Mouse (Mus musculus): ENCODE results near the gene Tacc2. TPM values are rescaled to one million over a fixed set of nuclear protein-coding genes. Genes with fewer than 3 reads are reported as not detected.
A peak's percentile ranks its signal among the peaks of the same experiment; 100 is the strongest.

Tacc2 gene
- total RNA-seq, 4 experiments from 2014 or later: 64.2 to 70.3 (median 68.0) TPM

DNA sequence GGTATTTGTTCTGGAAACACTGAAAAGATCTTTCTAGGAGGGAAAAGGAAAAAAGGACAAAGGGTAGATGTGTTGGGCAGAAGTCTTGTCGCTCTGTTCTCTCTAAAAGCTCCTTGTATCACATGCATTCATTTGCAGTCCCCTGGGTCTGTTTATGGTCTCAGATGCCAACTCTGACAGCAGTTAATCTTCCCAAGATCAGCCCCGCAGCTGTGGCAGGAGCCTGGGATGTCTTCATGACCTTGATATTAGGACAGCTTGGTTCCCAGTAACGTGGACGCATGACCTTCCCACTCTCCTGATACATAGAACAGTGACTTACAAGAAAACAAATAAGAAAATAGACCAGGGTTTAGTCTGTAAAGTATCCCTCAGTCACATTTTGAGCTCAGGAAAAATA lies 36.7 kb downstream of the Tacc2 start:
- DNase-seq (ENCODE audit: low spot score in 2 of 2): no peak

DNA sequence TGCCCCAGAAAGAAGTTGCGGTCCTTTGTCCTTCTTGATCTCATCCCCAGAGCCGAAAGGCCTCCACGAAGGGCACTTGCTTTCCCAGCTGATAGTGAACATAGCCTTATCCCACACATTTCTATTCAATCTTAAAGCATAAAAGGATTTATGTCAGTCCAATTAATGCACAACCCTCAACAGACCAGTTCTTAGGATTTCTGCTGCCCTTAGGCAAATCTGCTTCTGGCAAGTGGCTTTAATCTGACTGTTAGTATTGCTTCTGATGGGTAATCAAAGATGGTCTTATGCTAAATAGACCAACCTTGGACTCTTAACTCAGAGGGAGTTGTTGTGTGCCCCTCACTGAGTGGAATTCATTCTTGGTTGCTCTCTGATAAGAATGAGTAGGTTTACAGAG lies 40.4 kb downstream of the Tacc2 start:
- no peak for DNase-seq (ENCODE audit: low spot score in 2 of 2)

DNA sequence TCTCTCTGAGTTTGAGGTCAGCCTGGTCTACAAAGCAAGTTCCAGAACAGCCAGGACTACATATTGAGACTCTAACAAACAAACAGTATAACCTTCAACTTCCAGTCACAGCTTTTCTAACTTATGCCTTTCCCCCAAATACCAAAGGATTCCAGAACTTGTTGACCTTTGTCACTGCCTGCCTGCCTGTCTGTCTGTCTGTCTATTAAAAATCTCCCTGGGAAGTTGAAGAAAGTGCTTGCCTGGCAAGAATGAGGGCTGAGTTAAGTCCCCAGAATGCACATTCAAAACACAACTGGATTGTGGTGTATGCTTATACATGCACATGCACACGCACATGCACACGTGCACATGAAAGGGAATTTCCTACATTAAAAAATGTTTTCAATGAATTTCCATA lies 43.8 kb downstream of the Tacc2 start:
- no peak for DNase-seq (ENCODE audit: low spot score in 2 of 2)

DNA sequence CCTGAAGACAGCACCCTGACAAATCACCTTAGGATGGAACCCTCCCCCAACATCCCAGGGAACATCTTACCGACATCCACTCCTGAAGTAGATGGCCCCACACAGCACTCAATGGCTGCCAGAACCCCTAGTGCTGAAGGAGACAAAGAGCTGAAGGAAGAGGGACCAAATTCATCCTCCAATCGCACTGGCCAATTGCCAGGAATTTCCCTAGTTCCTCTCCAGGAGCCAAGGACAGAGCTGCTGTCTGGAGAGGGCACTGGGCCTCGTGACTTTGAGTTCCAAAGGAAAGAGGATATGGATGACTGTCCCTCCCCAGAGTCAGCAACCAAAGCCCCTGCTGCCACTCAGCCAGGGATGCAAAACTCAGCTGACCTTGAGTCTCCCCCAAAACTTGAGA lies 44.7 kb downstream of the Tacc2 start:
- no peak for DNase-seq (ENCODE audit: low spot score in 2 of 2)

DNA sequence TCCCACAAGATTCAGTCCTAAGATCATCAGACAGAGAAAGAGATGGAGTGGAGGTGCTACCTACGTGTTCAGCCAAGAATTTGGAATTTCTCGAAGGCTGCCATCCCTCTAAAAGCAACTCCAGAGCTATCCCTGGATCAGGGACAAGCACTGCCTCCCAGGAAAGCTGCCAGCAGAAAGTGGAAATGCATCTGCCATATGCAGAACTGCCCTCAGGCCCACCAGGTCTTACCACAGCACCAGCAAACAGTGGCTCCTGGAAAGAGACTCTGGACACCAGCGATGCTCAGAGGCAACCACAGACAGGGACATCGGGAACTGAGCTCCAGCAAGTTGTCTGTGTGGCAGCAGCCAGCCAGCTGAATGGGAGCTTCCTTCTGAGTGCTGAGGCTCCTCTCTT lies 45.1 kb downstream of the Tacc2 start:
- DNase-seq (ENCODE audit: low spot score in 2 of 2): no peak

DNA sequence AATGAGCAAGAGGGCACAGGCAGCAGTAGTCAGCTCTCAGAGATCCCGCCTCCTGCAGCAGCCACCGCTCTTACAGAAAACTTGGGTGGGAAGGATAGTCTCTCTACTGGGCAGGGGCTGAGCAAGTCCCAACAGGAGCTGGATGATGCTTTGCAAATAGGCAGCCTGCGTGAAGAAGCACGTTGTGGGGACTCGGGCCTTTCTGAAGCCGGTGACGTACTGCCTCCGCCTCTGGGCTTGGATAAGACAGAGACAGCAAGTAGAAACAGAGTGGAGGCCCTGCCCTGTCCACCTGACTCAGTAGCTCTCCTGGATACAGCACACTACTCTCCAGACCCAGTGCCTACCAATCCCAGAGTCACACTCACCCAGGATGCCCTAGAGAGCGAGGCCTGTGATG lies 47.1 kb downstream of the Tacc2 start:
- DNase-seq (ENCODE audit: low spot score in 2 of 2): no peak

DNA sequence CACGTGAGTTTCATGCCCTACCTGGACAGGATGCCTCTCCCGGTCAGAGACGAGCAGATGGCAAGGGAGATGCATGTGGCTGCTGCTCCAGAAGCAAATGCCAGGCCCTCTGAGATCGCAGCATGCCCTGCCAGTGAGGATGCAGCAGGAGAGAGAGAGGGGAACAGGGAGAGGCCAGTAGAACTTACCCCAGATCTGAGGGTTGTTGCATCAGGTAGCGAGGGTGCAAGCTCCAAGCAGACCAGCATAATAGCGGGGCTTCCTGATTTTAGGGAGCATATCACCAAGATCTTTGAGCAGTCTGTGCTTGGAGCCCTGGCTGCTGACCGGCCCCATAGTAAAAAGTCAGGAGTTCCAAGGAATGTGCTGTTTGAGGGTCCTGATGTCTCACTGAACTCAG lies 48.1 kb downstream of the Tacc2 start:
- no peak for DNase-seq (ENCODE audit: low spot score in 2 of 2)

DNA sequence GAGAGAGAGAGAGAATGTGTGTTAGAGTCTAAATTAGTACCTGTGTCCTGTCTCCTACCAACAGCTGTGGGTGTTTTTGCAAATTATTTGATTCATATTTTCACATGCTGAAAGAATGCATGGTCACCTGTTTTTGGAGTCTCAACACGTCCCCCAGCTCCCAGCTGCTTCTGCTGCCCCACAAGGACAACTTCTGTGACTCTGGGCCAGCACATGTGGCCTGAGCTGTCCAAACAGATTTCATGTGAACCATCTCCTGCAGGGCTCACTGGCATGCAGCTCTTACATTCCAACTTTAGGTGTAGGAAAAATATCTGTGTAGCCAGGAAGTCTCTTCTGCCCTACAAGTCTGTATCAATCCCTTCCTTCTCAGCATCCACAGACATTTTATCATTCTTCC lies 51.4 kb downstream of the Tacc2 start:
- DNase-seq (ENCODE audit: low spot score in 2 of 2): no peak

DNA sequence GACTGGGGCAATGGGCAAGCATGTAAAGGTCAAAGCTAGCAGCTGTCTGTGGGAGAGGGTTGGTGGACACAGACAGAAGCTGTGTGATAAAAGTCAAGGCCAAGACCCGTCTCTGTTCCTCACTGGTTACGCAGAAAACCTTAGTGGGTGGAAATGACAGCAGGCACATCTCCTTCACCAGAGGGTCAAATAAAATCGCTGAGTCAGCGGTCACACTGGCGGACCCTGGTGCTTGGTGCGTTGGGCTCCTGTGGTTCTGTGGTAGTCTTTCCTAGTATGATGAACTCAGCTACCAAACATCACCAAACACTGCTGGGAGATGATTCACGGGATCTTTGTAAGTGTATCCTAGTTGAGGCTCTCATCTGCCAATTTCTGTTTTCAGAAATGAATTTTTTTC lies 52.8 kb downstream of the Tacc2 start:
- no peak for DNase-seq (ENCODE audit: low spot score in 2 of 2)

DNA sequence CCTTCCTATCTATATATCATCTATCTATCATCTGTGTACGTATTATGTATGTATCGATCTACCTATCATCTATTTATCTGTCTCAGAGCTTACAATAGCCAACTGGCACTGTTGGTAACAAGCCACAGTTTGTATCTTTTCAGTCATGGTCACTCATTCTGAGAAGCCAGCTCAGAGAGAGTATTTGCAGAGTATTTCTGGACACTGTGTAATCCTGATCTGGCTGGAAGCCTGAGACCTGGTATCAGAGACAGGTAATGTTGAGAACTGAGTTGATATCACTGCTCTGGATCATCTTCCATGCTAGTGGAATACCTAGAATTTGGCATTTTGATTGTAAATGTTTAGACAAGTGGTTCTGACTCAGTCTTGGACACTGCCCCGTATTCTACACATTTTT lies 53.7 kb downstream of the Tacc2 start:
- no peak for DNase-seq (ENCODE audit: low spot score in 2 of 2)

DNA sequence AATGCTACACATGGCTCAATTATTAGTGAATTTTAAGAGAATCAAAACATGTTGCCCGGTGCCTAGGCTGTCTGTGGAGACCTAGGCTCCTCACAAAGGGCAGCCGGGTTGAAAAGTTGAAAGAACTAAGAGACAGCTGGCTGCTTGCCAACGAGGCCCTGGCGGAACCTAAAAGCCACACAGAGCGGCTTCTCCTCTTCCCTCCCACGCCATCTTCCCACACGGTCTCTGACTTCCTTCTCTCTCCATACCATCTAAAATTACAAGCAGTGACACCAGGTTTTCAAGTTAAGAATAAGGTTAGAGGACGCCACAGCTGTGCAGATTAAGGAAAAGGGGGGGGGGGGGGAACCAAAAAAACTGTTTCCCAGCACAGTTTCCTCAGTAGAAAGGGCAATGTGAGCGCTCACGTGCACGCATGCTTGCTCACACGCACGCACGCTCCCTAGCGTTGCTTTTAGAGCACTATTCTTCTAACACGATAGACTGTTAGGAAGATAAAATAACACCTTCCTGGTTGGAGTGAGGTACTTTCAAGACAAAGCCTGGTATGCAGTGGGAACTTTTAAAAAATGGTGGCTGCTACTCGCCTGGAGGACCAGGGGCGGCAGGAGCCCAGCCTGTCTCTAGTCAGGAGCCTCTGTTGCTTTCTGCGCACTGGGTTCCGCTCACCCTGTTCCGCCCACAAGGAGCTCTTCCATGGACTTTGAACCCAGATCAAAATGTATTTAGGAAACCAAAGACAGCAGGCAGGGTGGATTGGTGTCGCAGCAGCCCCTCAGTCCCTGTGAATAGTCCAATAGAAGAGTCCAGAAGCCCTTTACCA lies 54.5 kb downstream of the Tacc2 start:
- no peak for DNase-seq (ENCODE audit: low spot score in 2 of 2)

DNA sequence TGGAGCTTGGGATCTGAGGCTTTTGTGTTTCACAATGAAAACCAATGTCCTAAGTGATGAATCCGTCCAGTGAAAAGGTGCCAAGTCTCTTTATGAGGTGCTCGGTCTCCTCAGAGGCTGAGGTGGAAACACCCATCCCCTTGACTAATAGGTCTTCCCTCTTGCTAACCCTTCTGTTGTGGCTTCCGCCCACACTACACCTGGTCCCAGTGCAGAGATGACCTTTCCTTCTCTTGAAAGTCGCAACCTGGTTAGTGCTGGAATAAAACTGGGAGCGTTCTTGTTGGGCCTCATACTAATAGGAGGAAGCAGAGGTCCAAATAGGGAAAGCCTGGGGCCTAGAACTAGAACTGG lies 55.1 kb downstream of the Tacc2 start:
- no peak for DNase-seq (ENCODE audit: low spot score in 2 of 2)

DNA sequence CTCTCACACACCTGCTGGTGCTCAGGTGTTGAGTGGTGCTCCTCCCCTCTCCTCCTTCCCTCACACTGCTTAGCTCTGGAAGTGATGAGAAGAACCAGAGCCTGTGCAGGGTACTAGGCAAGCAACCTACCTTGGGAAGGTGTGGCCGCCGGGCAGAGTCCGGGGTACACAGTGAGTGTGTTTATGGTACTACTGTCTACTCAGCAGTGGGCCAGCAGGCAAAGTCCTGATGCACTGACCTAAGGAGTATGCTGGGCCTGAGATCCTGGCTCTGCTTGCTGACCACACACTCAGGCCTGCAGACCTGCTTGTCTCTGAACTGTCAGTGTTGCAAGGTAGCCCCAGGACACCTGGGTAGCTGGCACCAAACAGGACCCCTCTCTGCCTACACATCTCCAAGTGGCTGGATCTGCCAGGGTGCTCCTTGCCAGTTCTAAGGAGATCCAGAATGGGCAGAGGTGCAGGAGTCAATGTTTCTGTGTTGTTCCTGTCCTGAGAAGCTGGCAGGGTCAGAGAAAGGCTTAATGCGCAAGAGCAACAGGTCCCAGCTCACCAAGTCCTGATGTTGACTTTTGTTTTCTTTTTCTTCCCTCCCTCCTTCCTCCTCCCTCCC lies 57.1 kb downstream of the Tacc2 start:
- no peak for DNase-seq (ENCODE audit: low spot score in 2 of 2)

DNA sequence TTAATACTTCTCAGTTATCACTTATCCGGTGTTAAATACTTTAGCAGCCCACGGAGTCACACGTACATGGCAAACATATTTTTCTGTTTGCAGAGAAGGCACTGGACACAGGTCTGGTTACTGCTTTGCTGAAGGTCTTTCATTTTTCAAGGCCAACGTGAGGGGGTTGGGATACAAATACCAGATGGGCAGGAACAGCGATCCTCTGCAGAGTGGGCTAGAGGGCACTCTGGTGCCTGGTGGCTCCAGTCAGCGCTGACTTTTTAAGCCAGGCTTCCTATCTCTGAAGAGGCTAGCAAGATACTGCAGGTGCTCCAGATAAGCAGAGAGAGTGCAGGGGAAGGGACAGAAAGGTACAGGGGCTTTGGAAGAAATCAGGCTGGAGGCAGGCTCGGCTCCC lies 58.0 kb downstream of the Tacc2 start:
- DNase-seq (ENCODE audit: low spot score in 2 of 2): no peak

DNA sequence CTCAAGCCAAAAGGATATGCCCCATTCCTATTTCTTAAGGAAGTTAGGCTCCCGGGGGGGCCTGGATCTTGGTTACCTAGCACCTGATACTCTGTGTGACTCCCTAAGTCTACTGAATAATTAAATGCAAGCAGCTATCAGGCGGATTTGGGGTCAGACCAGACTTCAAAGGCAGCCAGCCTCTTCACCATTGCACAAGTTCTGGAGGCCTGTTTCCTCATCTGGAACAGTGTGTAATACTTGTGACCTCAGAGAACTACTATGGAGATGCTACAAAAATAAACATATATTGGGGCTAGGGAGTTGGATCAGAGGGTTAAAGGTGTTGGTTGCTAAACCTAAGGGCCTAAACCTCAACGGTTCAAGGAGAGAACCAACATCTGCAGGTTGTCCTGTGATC lies 59.0 kb downstream of the Tacc2 start:
- DNase-seq (ENCODE audit: low spot score in 2 of 2): no peak

DNA sequence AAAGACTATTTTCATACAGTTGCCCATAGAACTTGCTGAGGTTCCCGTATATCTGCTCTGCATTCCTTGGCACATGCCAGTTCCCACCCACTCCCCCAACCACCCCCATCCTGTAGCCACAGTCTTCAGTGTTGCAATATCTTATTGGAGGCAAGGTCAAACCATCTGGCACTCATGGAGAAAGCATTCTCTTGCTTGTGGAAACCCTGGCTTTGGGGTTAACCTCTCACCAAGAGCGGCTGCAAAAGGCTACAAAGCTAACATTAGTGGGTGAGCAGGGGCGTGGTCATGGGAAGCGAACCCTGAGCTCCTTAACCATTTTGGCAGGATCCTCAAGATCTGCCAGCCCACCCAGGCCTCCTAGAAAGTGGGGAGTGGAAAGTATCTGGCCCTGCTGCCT lies 59.7 kb downstream of the Tacc2 start:
- no peak for DNase-seq (ENCODE audit: low spot score in 2 of 2)

DNA sequence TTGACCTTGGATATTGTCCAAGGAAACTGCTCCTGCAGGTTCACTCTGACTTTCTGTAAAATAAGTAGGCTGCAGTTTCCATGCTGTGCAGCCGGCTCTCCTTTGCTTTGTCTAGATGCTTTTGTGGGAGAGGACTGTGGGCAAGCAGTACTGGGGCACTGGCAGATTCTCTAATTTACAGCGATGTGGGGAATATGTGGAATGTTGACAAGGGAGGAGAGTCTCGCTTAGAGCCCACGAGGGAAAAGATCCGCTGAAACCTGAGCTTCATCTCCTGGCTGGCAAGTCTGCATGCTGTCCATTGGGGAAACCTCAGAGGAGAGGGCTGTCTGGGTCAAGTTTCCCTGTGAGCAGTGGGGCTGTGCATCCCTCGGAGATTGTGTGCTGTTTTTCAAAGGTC lies 60.6 kb downstream of the Tacc2 start:
- no peak for DNase-seq (ENCODE audit: low spot score in 2 of 2)

DNA sequence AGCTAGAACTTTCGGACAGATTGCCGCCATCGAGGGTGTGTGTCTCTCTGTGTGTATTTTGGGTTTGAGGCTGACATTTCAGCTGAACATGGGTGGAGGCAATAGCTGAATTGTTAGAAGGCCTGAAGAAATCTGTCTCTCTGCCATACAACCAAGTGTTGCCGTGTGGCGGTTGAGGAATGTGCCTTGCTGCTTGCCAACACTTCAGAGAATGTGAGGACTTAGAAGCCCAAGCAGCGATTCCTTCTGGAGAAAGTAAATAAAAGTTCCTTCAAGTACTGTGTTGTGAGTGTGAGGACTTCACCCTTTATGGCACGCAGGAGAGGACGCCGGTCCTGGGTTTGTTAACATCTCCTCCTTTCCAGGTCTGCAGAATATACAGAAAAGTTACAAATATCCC lies 63.4 kb downstream of the Tacc2 start:
- peak in 1 of 2 experiments; percentile 29 for DNase-seq (ENCODE audit: low spot score in 2 of 2)

DNA sequence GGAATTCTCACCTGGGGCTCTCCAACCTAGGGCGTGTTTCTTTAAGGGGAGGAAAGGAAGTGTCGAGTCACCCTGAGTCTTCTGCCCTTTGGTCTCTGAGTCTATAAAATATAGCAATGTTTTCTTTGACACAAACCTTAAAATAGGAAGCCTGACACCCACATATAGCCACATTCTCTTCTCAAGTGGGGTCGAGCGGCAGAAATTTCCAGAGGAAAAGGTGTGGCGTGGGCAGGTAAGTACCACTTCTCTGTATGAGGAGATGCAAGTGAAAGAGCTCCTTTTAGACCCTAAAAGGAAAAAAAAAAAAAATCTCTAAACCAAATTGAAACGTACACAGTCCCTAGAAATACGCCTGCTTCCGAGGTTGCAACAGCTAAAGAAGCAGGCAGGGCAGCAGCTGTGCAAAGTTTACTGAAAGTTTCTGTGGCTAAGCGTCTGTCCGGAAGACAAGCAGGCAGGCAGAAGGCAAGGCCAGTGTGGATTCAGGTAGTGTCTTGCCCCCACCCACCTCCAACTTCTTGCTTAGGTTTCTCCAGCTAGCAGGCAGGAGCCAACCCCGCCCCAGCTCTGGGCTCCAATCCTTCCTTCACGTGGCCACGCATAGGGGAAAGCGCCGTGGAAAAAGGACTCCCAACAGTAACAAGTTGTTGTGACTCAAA lies 68.2 kb downstream of the Tacc2 start:
- DNase-seq (ENCODE audit: low spot score in 2 of 2): no peak

DNA sequence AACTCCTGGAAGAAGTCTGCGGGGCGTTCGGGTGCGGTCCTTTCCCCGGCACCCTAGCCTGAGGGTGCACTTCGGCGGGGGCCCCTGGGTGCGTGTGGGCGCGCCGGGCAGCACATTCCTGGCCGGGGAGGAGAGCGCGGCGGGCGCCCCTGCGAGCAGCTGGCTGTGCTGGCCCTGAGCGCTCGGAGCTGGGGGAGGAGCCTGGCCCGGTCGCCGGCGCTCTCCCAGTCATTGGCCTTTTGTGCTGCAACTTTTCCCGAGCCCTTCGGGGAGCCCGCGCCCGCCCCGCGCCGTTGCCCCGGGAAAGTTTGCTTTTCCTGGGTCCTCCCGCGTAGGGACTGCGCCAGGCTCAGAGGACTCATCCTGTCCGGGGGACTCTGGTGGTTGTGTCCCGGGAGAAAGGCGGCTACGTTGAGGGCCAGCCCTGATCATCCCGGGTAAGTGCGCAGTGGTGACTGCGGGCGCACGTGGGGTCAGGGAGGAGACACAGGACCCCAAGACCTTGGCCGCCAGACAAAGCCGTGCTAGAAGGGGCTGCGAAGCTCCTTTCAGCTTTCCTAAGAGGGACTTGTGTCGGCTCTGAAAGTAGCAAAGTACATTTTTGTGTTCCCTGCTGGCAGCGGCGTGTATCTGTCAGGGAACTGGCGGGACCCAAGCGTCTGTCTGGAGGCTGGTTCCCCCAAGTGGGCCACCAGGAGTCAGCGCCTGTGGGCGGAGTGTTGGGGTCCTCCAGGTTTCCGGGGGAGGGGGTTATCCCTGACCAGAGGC lies 68.9 kb downstream of the Tacc2 start:
- DNase-seq (ENCODE audit: low spot score in 2 of 2): no peak

DNA sequence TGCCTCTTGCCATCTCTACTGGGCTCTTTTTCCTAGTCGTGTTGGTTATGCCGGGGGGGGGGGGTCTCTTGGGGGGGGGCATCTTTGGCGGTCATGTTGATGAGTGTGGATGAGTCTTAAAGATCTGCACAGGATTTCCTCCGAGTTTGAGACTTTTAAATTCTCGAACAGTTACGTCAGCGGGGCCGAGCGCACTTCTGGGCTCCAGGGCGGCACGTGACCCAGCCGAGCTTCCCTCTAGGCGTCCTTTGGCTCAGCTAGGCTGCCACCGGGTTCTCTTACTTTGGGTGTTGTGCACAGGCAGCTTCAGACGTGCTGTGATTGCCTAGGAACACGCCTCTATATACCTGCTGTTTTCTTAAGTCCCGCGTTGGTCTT lies 69.5 kb downstream of the Tacc2 start:
- no peak for DNase-seq (ENCODE audit: low spot score in 2 of 2)

DNA sequence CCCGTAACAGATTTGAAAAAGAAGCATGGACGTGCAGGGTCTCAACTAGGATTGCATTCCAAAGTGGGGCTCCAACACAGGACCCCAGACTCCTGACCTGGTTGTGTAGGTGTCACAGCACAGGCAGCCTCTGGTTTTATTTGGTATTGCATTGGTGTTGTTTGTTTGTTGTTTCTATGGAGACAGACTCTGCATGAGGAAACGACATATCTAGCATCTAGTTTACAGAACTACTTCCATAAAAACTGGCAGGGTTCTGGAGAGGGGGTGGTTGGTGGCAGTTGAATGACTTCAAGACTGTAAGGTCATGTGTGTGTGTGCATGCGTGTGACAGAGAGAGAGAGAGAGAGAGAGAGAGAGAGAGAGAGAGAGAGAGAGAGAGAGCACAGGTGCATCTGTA lies 70.8 kb downstream of the Tacc2 start:
- DNase-seq (ENCODE audit: low spot score in 2 of 2): no peak
